Mouse (Mus musculus): ENCODE data around the gene Slc4a5.

Slc4a5 gene

GRCm38 (mm10) chr6:83219814-83220213, at the start of gene Slc4a5:
Slc4a5 (plus strand) TSS chr6:83219828.
- DNase-seq (ENCODE audit: low read depth, low spot score): no peak

GRCm38 (mm10) chr6:83169872-83170271, 49.8 kb upstream of the Slc4a5 start:
- peak; percentile 87 for DNase-seq (ENCODE audit: low read depth, low spot score)

GRCm38 (mm10) chr6:83171063-83171462, 48.6 kb upstream of the Slc4a5 start:
- no peak for DNase-seq (ENCODE audit: low read depth, low spot score)

GRCm38 (mm10) chr6:83172240-83172920, 47.2 kb upstream of the Slc4a5 start:
- no peak for DNase-seq (ENCODE audit: low read depth, low spot score)

- no peak for DNase-seq (ENCODE audit: low read depth, low spot score)
Observed at GRCm38 (mm10) chr6:83175996-83176395, 43.6 kb upstream of the Slc4a5 start.

- DNase-seq (ENCODE audit: low read depth, low spot score): no peak
Observed at GRCm38 (mm10) chr6:83179390-83180117, 40.1 kb upstream of the Slc4a5 start.

GRCm38 (mm10) chr6:83180605-83181004, 39.0 kb upstream of the Slc4a5 start:
- no peak for DNase-seq (ENCODE audit: low read depth, low spot score)

GRCm38 (mm10) chr6:83184858-83185435, 34.7 kb upstream of the Slc4a5 start:
- DNase-seq (ENCODE audit: low read depth, low spot score): peak; percentile 44

GRCm38 (mm10) chr6:83185895-83186861, 33.5 kb upstream of the Slc4a5 start:
- no peak for DNase-seq (ENCODE audit: low read depth, low spot score)

- no peak for DNase-seq (ENCODE audit: low read depth, low spot score)
Observed at GRCm38 (mm10) chr6:83186946-83187345, 32.7 kb upstream of the Slc4a5 start.

GRCm38 (mm10) chr6:83193571-83193970, 26.1 kb upstream of the Slc4a5 start:
- DNase-seq (ENCODE audit: low read depth, low spot score): no peak

- no peak for DNase-seq (ENCODE audit: low read depth, low spot score)
Observed at GRCm38 (mm10) chr6:83197345-83198004, 22.2 kb upstream of the Slc4a5 start.

- no peak for DNase-seq (ENCODE audit: low read depth, low spot score)
Observed at GRCm38 (mm10) chr6:83203320-83203719, 16.3 kb upstream of the Slc4a5 start.

GRCm38 (mm10) chr6:83205851-83206250, 13.8 kb upstream of the Slc4a5 start:
- DNase-seq (ENCODE audit: low read depth, low spot score): no peak

GRCm38 (mm10) chr6:83206321-83206720, 13.3 kb upstream of the Slc4a5 start:
- no peak for DNase-seq (ENCODE audit: low read depth, low spot score)

GRCm38 (mm10) chr6:83207361-83208049, 12.1 kb upstream of the Slc4a5 start:
- DNase-seq (ENCODE audit: low read depth, low spot score): no peak

- DNase-seq (ENCODE audit: low read depth, low spot score): no peak
Observed at GRCm38 (mm10) chr6:83208050-83208400, 11.6 kb upstream of the Slc4a5 start.

GRCm38 (mm10) chr6:83210495-83210894, 9.1 kb upstream of the Slc4a5 start:
- DNase-seq (ENCODE audit: low read depth, low spot score): no peak

- no peak for DNase-seq (ENCODE audit: low read depth, low spot score)
Observed at GRCm38 (mm10) chr6:83211526-83211925, 8.1 kb upstream of the Slc4a5 start.

GRCm38 (mm10) chr6:83215002-83215666, 4.5 kb upstream of the Slc4a5 start:
- peak; percentile 80 for DNase-seq (ENCODE audit: low read depth, low spot score)

Data from 3T3-L1 (cell line).